Mouse (Mus musculus) adrenal gland, postnatal 10 days (tissue): Measurements from ENCODE around the gene Rplp2. TPM values are rescaled to one million over a fixed set of nuclear protein-coding genes. Genes with fewer than 3 reads are reported as not detected.

ENCODE experiments used
- DNase-seq: peaks from one replicate; pipeline ENCODE4 v3.0.0; 2021; ENCODE audit warnings: mixed read lengths
- total RNA-seq, 2 experiments: library from RNA; stranded (reverse); gene quantifications; 2 replicates each; pipeline ENCODE4 v1.2.3; 2021

Gene Rplp2
- total RNA-seq, 2 experiments from 2014 or later = 1,282 to 1,421 TPM

DNA sequence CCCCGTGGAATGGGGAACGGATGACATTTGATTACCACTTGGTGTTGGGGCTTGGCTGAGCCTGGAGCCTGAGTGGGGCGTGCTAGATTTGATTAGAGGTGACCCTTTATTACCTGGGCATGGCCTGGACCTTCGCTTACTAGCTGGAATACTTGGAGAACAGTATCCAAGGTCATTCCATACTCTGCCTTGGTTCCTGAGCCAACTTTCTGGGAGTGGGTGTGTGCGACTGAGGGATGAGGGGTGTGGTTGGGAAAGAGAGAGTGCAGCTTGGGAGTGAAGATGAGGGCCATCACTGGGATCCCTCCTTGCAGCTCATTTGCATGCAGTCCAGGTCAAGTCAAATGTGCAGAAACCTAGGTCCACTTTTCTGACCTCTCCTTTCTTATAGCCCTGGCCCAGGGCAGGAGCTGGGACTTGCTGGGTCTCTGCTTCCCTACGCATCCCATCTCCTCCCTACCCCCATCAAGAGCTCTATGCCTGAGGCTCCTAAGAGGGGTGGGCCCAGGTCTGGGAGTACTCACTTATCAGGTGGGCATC, 36.0 kb downstream of the Rplp2 start:
- no peak for DNase-seq

DNA sequence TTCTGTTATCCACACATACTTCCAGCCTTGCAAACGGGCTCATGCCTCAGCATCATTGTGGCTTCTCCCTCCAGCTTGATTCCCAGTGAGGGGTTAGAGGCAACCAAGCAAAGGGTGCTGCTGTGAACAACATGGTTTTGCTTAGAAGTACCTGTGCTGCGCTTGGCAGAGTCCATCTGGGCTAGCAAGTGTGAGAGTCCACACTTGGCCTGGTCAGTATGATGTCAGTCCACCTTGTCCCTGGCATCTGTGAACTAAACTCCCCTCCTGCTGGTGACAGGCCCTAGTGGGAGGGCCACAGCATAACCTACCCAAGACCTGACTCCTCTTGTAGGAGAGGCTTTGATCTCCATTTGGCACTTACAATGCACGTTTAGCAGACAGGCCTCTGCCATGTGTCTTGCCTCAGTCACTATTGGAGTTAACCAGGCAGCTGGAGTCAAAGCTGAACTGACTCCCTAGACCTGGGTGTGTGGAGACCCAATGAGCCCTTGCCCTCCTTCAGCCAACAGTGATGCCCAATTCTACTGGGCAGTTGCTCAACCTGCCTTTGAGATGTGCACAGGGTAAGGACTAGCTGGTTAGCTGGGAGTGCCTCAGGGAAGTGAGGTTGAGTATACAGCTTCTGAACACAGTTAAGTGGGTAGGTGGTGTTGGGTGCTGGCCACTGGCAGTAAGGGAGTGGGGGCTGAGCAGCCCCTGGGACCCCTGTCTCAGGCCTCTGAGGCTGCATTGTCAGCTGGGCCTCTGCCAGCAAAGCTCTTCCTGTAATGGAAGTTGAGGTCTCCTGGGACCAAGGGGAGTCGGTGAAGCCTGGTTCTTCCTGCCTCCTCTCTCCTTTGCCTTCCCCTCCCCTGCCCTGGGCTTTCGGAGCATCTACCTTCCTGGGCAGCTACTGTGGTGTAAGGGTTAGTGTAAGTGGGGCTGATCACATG, 37.3 kb downstream of the Rplp2 start:
- DNase-seq = no peak

DNA sequence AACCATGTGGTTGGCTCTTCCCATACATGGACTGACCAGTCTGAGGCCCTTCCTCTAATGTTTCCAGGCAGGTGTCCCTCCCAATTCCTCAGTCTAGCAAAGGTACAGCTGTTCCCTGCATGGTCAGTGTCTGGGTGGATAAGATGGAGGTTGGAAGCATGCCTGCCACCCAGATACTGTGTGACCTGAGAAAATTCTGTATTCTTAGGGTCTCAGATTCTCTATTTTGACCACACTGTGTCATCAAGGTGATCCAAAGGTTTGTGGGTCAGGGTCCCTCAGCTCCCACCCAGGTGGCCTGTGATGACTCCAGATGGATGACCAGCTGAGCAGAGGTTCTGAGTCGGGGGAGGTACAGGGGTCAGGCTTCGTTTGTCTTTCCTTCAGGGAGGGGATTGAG, 38.0 kb downstream of the Rplp2 start:
- DNase-seq = no peak

DNA sequence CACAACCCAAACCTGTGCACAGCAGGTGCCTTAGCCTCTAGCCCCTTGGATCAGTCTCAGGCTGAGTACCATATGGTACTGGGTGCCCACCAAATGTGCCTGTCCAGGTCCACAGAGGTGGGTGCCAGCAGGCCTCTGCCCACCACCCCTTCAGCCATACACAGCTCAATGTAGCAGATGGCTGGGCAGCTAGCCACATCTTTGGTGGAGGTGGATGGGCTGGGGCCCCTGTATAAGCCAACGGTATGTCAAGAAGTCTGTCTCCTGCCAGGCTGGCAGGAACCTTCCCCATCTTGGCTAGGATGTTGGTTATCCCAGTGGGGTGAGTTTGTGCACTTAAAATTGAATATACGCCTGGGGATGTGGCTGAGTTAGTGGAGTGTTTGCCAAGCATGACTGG, 38.4 kb downstream of the Rplp2 start:
- no peak for DNase-seq

GRCm38 (mm10) chr7:141486239-141486638, 39.1 kb downstream of the Rplp2 start:
- DNase-seq = no peak

- DNase-seq = no peak
These were observed 40.0 kb downstream of the Rplp2 start for GRCm38 (mm10) chr7:141487141-141487540.

GRCm38 (mm10) chr7:141491151-141491550, 44.0 kb downstream of the Rplp2 start:
- DNase-seq = no peak

- DNase-seq = no peak
These were observed 45.6 kb downstream of the Rplp2 start for GRCm38 (mm10) chr7:141492738-141493137.

DNA sequence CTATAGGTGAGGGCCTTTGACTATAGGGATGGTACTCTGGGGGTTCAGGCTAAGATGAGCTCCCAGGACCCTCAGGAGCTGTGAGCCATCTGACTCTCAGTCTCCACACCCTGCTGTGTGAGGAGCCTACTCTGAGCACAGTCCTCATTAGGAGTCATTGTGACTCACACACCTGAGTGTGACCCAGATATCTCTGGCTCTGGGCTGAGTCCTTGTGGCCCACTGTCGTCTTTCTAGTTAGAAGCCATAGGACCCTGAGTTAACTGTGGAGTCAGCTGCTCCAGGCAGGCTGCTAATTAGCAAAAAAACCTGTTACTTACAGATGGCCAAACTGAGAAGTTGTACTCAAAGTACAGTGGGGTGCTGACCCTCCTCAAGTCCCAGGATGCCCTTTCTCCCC, 46.6 kb downstream of the Rplp2 start:
- DNase-seq = no peak

DNA sequence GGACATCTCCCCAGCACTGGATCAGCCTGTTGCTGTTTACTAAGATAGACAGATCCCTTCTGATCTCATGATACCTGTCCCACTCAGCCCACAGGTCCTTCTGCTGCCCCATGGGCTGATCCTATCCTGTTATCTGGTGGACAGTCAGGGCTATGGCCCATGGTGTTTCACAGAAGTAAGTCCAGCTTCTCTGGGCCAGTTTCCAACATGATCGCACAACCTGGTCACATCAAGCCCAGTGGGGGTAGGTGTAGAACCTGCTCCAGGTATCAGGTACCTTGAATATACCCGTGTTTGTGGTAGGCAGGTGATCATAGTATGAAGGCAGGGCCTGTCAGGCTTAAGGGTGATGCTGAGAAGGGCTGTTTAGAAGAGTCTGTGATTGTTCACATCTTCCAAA, 48.2 kb downstream of the Rplp2 start:
- no peak for DNase-seq

DNA sequence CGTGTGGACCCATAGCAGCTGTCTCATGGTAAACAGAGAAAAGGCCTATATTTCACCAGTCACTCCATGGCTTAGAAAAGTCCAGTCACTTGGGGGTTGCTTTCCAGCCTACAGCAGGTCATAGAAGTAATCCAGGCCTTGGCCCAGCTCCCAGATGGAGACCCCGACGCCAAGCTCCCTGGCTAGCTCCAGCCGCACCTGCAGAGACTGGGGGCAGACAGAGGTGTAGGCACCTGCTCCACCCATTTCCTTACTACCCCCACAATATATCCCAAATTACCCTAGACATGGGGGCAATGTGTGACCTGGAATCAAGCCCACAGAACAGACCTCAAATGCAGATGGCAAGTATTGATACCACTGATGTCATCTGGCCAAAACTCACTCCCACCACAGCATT, 48.8 kb downstream of the Rplp2 start:
- DNase-seq = no peak

DNA sequence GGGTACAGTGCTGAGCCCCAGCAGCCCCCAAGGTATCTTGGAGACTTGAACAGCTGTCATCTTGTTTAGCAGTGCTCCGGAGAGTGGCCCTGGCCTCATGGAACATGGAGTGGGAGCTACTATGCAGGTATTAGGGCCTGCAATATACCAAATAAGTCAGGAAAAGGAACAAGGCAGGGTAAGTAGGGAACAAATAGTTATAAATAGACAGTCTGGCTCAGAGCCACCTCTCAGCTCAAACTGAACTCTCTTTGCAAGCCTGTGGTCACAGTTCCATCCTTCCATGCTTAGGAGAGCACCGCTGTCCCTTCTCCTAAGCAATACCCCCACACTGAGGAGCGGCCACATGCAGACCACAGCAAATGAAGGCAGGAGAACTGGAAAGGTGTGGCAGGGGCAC, 50.4 kb downstream of the Rplp2 start:
- DNase-seq = no peak

Other genes starting within 250 kb of the Rplp2 start
- gene Lmntd2, start 233.3 kb upstream of the Rplp2 start, total RNA-seq = under 1 TPM; 0.27 to 0.55 TPM
- gene Rassf7, start 231.5 kb upstream of the Rplp2 start, total RNA-seq = 1 to 10 TPM; 6.5 to 7.8 TPM
- gene Phrf1, start 218.6 kb upstream of the Rplp2 start, total RNA-seq = 10 to 100 TPM; 69.9 to 75.3 TPM
- 1 to 10 TPM; 3.7 to 4.8 TPM for gene Irf7, start 180.9 kb upstream of the Rplp2 start, total RNA-seq
- 1 to 10 TPM; 5.6 to 6.9 TPM for gene Cdhr5, start 170.6 kb upstream of the Rplp2 start, total RNA-seq
- 1 to 10 TPM; 2.8 to 3.2 TPM for gene Sct, start 168.2 kb upstream of the Rplp2 start, total RNA-seq
- under 1 TPM in 1 of 2 experiments, not detected in 1; 0.36 TPM for gene Drd4, start 155.4 kb upstream of the Rplp2 start, total RNA-seq
- gene Deaf1, start 119.7 kb upstream of the Rplp2 start, total RNA-seq = 10 to 100 TPM; 39.9 to 59.2 TPM
- 10 to 100 TPM; 22.1 to 31.6 TPM for gene Tmem80, start 119.6 kb upstream of the Rplp2 start, total RNA-seq
- 1 to 10 TPM; 4.6 to 7.1 TPM for gene Eps8l2, start 108.5 kb upstream of the Rplp2 start, total RNA-seq
- 100 to 1,000 TPM; 466 to 479 TPM for gene Taldo1, start 55.2 kb upstream of the Rplp2 start, total RNA-seq
- gene Gatd1, start 33.2 kb upstream of the Rplp2 start, total RNA-seq = 10 to 100 TPM; 26.2 to 39.2 TPM
- 1 to 10 TPM; 2.5 to 6.4 TPM for gene Cend1, start 17.9 kb upstream of the Rplp2 start, total RNA-seq
- 10 to 100 TPM; 60.2 to 74.3 TPM for gene Slc25a22, start 9.5 kb upstream of the Rplp2 start, total RNA-seq
- gene Pidd1, start 3.3 kb upstream of the Rplp2 start, total RNA-seq = 1 to 10 TPM; 2.4 to 7.3 TPM
- 1,000 to 10,000 TPM; 1,181 to 1,292 TPM for gene Pnpla2, start 7.8 kb downstream of the Rplp2 start, total RNA-seq
- 10 to 100 TPM; 16.8 to 19.6 TPM for gene Cracr2b, start 13.7 kb downstream of the Rplp2 start, total RNA-seq
- 100 to 1,000 TPM; 184 to 198 TPM for gene Cd151, start 20.0 kb downstream of the Rplp2 start, total RNA-seq
- gene Polr2l, start 27.8 kb downstream of the Rplp2 start, total RNA-seq = 10 to 100 TPM; 58.3 to 59.7 TPM
- gene Tspan4, start 27.9 kb downstream of the Rplp2 start, total RNA-seq = 10 to 100 TPM; 53.8 to 57.1 TPM
- 10 to 100 TPM; 45.6 to 54.2 TPM for gene Chid1, start 92.5 kb downstream of the Rplp2 start, total RNA-seq
- gene Ap2a2, start 114.8 kb downstream of the Rplp2 start, total RNA-seq = 10 to 100 TPM; 68.5 to 70.2 TPM
- gene Muc6, start 207.9 kb downstream of the Rplp2 start, total RNA-seq = under 1 TPM in 1 of 2 experiments, not detected in 1; 0.06 TPM
- 1 to 10 TPM; 1.8 to 1.9 TPM for gene Muc2, start 243.0 kb downstream of the Rplp2 start, total RNA-seq